In the genomic region with DNA sequence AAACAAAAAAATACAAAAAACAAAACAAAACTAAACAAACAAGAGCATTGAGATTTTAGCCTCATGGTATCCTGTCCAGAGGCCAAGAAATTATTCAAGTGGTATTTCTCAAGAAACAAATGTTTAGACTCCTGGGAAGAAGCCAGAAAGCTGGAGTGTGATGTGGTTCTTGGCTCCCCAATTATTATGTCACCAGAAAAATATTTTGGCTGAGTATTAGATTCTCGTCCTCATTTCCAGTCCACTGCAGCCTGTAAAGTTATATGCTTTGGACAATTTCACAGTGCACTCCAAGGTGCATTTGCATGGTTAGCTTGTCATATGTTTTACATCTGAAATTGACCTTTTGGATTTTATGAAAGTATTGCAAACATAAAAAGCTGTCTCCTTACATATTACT, we compare ENCODE assay signal across 13 mouse cellular contexts. TPM values are rescaled to one million over a fixed set of nuclear protein-coding genes. Genes with fewer than 3 reads are reported as not detected.
A peak's percentile ranks its signal among the peaks of the same experiment; 100 is the strongest.
DNase-seq lines count a peak whose midpoint lies in the region; ATAC-seq and TF ChIP-seq lines count a peak whose summit lies in the region.
"Had no signal": no experiment of that assay in that cellular context is flagged by ENCODE, and none has a peak within 500 bp of the region (broad histone marks: within the 10 kb centered on the region; RNA-seq: fewer than 3 reads in every experiment).

No protein-coding gene starts in this region.

- H3K4me3 ChIP-seq in midbrain, postnatal 0 days (ENCODE audit: low read depth, low read length) = no peak overlapping the region
- no peak overlapping the region for H3K4me3 ChIP-seq in midbrain, embryonic 10.5 days
- no peak overlapping the region for H3K4me3 ChIP-seq in myocyte

- TF ChIP-seq POLR2A in myocyte (IDR thresholded peaks at IDR 0.05; ENCODE audit: insufficient read length, low read depth) = no peak

- no peaks in the 10 kb centered on the region for H3K9me3 ChIP-seq in midbrain, postnatal 0 days (ENCODE audit: low read length)
- H3K9me3 ChIP-seq in midbrain, embryonic 10.5 days (replicated peaks) = no peaks in the 10 kb centered on the region

- no peaks in the 10 kb centered on the region for H3K4me1 ChIP-seq in midbrain, postnatal 0 days (ENCODE audit: insufficient read depth, low read length)
- H3K4me1 ChIP-seq in midbrain, embryonic 10.5 days = no peaks in the 10 kb centered on the region

- intact Hi-C loops in heart, postnatal 25 days (cut with DNase I) = no loop called here
- intact Hi-C loops in heart, postnatal 14 days (cut with DNase I) = no loop called here

- no peaks in the 10 kb centered on the region for H3K36me3 ChIP-seq in midbrain, postnatal 0 days (ENCODE audit: insufficient read depth, low read length)
- no peaks in the 10 kb centered on the region for H3K36me3 ChIP-seq in midbrain, embryonic 10.5 days
- H3K36me3 ChIP-seq in myocyte (ENCODE audit: control insufficient read depth, insufficient read depth) = no peaks in the 10 kb centered on the region

- H3K27ac ChIP-seq in midbrain, postnatal 0 days (ENCODE audit: low read depth, low read length) = no peak overlapping the region
- H3K27ac ChIP-seq in midbrain, embryonic 10.5 days (replicated peaks) = no peak overlapping the region
- H3K27ac ChIP-seq: hindbrain, embryonic 14.5 days had no signal

- no peaks in the 10 kb centered on the region for H3K79me2 ChIP-seq in myocyte (ENCODE audit: control insufficient read depth, insufficient read depth)

- H3K27me3 ChIP-seq in midbrain, postnatal 0 days (ENCODE audit: insufficient read depth, low read length) = no peaks in the 10 kb centered on the region
- no peaks in the 10 kb centered on the region for H3K27me3 ChIP-seq in midbrain, embryonic 10.5 days (ENCODE audit: low read depth, poor library complexity, severe bottlenecking)
- H3K27me3 ChIP-seq in myocyte (ENCODE audit: control insufficient read depth, insufficient read depth, insufficient read length) = no peaks in the 10 kb centered on the region

- TF ChIP-seq CTCF in midbrain, postnatal 0 days (IDR thresholded peaks at IDR 0.05) = no peak

- no peak for ATAC-seq in midbrain, postnatal 0 days (ENCODE audit: low FRiP score)
- ATAC-seq in inflammation-experienced regulatory T-cells, adult 6 months = no peak

- H3K4me2 ChIP-seq in midbrain, postnatal 0 days (ENCODE audit: low read depth, low read length, poor library complexity, severe bottlenecking) = no peak overlapping the region
- H3K4me2 ChIP-seq in myocyte (ENCODE audit: low read depth) = peak overlapping the region; percentile 24
- H3K4me2 ChIP-seq: hindbrain, embryonic 14.5 days had no signal

- H3ac ChIP-seq in myocyte (ENCODE audit: control insufficient read depth, insufficient read length) = no peak overlapping the region

- 78% methylated on average over 1 of the region's 1 CpGs for WGBS in midbrain, postnatal 0 days
- 70% methylated on average over 1 of the region's 1 CpGs for WGBS in midbrain, embryonic 10.5 days

- H3K9ac ChIP-seq in midbrain, postnatal 0 days (replicated peaks; ENCODE audit: low read length, poor library complexity, severe bottlenecking) = no peak overlapping the region
- H3K9ac ChIP-seq: hindbrain, embryonic 14.5 days had no signal

- peak; percentile 87 for DNase-seq in heart, adult 11 months
- DNase-seq in heart, postnatal 25 days (ENCODE audit: low spot score) = no peak
- DNase-seq in midbrain, postnatal 0 days (ENCODE audit: low spot score) = peak; percentile 25
- no peak for DNase-seq in midbrain, embryonic 10.5 days (ENCODE audit: low spot score)
- DNase-seq in heart, postnatal 14 days = peak; percentile 1 to 13
- no peak for DNase-seq in embryo, embryonic 10.5 days (ENCODE audit: low spot score)
- DNase-seq: cerebellum, adult 11-12 months had no signal

TF ChIP-seq in myocyte, 11 proteins besides CTCF, POLR2A, EP300 and RAD21:
- TF ChIP-seq MYOG (IDR thresholded peaks at IDR 0.05; ENCODE audit: control insufficient read depth in 1 of 3, insufficient read depth in 1 of 3, insufficient read length in 2 of 3, low read depth in 2 of 3) (no peak), CEBPB (IDR thresholded peaks at IDR 0.05; ENCODE audit: insufficient read depth, poor library complexity, severe bottlenecking) (0 out of 2 replicates have a peak, but pooled peaks have one; percentile 23)

RNA-seq across cellular contexts. Expression of a gene that starts 0.8 kb away (rescaled TPM):
- not detected for total RNA-seq in heart, postnatal 25 days (2021)
- 0.16 and 0.47 TPM in 2 replicates for total RNA-seq in midbrain, postnatal 0 days (2014; rRNA removed)
- 1.2 and 1.3 TPM in 2 replicates for polyA plus RNA-seq in midbrain, postnatal 0 days (2015; fragmentation: Nextera tagmentation; extraction: Ambion mirVana)
- not detected in 2 replicates for polyA plus RNA-seq in midbrain, embryonic 10.5 days (2016; fragmentation: Nextera tagmentation; extraction: Ambion mirVana)
- total RNA-seq in heart, postnatal 14 days (2021) = under 1 TPM; 0.24 to 0.29 TPM
- 0.06 TPM for polyA plus RNA-seq in myocyte (2012; fragmentation: generic; extraction: Trizol)
- not detected for polyA plus RNA-seq in inflammation-experienced regulatory T-cells, adult 6 months (2017; shearing (Covaris generic))
- polyA plus RNA-seq: embryonic facial prominence, embryonic 11.5 days; liver, embryonic 16.5 days; testis, adult 2 months had no signal

RNA-seq across cellular contexts. Expression of a gene that starts 23.8 kb away (rescaled TPM):
- not detected for total RNA-seq in heart, postnatal 25 days (2021)
- total RNA-seq in midbrain, postnatal 0 days (2014; rRNA removed) = not detected in 2 replicates
- polyA plus RNA-seq in midbrain, postnatal 0 days (2015; fragmentation: Nextera tagmentation; extraction: Ambion mirVana) = not detected in 2 replicates
- not detected in 2 replicates for polyA plus RNA-seq in midbrain, embryonic 10.5 days (2016; fragmentation: Nextera tagmentation; extraction: Ambion mirVana)
- total RNA-seq in heart, postnatal 14 days (2021) = not detected
- not detected for polyA plus RNA-seq in myocyte (2012; fragmentation: generic; extraction: Trizol)
- polyA plus RNA-seq in inflammation-experienced regulatory T-cells, adult 6 months (2017; shearing (Covaris generic)) = not detected
- polyA plus RNA-seq: embryonic facial prominence, embryonic 11.5 days; hindbrain, embryonic 14.5 days; liver, embryonic 16.5 days; testis, adult 2 months had no signal

Comparison
In these comparisons a context has a peak if more than half of its experiments do, and no peak if none do; other contexts are left out.
1. DNase-seq: peak in heart, adult 11 months (single experiment), midbrain, postnatal 0 days (single experiment) and heart, postnatal 14 days (2 of 2); none in heart, postnatal 25 days (single experiment), midbrain, embryonic 10.5 days (single experiment) and embryo, embryonic 10.5 days (single experiment).